Mouse (Mus musculus) lung, postnatal 25 days (tissue): Measurements from ENCODE around the gene Os9.
"Not testable (repeated sequence)": the region's sequence is repeated elsewhere in the genome, so short reads cannot be mapped to it uniquely, and the experiment has no call there.

Experiments used
- DNase-seq: peaks from one replicate; pipeline ENCODE4 v3.0.0; 2022; ENCODE audit warnings: low spot score

Gene Os9

GRCm38 (mm10) chr10:127121066-127121477, at the start of gene Os9:
Gene Os9 (minus strand): TSS chr10:127121131.
- peak; percentile 99 for DNase-seq

GRCm38 (mm10) chr10:127170002-127170401, 49.1 kb upstream of the Os9 start:
- DNase-seq: no peak

- DNase-seq: peak; percentile 67
These were observed 46.8 kb upstream of the Os9 start for GRCm38 (mm10) chr10:127167614-127168192.

GRCm38 (mm10) chr10:127166771-127167613, 46.1 kb upstream of the Os9 start:
- peak; percentile 26 for DNase-seq

- no peak for DNase-seq
These were observed 45.4 kb upstream of the Os9 start for GRCm38 (mm10) chr10:127166404-127166715.

- peak; percentile 55 for DNase-seq
These were observed 44.9 kb upstream of the Os9 start for GRCm38 (mm10) chr10:127165654-127166403.

GRCm38 (mm10) chr10:127165354-127165653, 44.4 kb upstream of the Os9 start:
- DNase-seq: no peak

- peak; percentile 77 for DNase-seq
These were observed 43.9 kb upstream of the Os9 start, which contains the start of gene B4galnt1 for GRCm38 (mm10) chr10:127164631-127165353. Gene B4galnt1 (plus strand): TSS chr10:127165225.

GRCm38 (mm10) chr10:127164190-127164589, 43.3 kb upstream of the Os9 start:
- no peak for DNase-seq

- peak; percentile 34 for DNase-seq
These were observed 41.9 kb upstream of the Os9 start for GRCm38 (mm10) chr10:127162771-127163261.

GRCm38 (mm10) chr10:127160728-127161127, 39.8 kb upstream of the Os9 start:
- DNase-seq: no peak

GRCm38 (mm10) chr10:127160081-127160480, 39.1 kb upstream of the Os9 start:
- no peak for DNase-seq

GRCm38 (mm10) chr10:127158471-127158870, 37.5 kb upstream of the Os9 start:
- DNase-seq: no peak

- no peak for DNase-seq
These were observed 35.6 kb upstream of the Os9 start for GRCm38 (mm10) chr10:127156511-127156910.

GRCm38 (mm10) chr10:127156089-127156488, 35.2 kb upstream of the Os9 start:
- DNase-seq: no peak

GRCm38 (mm10) chr10:127154652-127155051, 33.7 kb upstream of the Os9 start:
- DNase-seq: no peak

- no peak for DNase-seq
These were observed 33.3 kb upstream of the Os9 start for GRCm38 (mm10) chr10:127154241-127154640.

- DNase-seq: no peak
These were observed 32.4 kb upstream of the Os9 start for GRCm38 (mm10) chr10:127153323-127153722.

GRCm38 (mm10) chr10:127152556-127152955, 31.6 kb upstream of the Os9 start:
- DNase-seq: not testable (repeated sequence)

- DNase-seq: not testable (repeated sequence)
These were observed 30.3 kb upstream of the Os9 start for GRCm38 (mm10) chr10:127151233-127151632.

- no peak for DNase-seq
These were observed 29.5 kb upstream of the Os9 start for GRCm38 (mm10) chr10:127150471-127150872.

GRCm38 (mm10) chr10:127147135-127147534, 26.2 kb upstream of the Os9 start:
- no peak for DNase-seq
